Mouse (Mus musculus) stomach, embryonic 16.5 days (tissue): ENCODE data around the gene Trip12. TPM values are rescaled to one million over a fixed set of nuclear protein-coding genes. Genes with fewer than 3 reads are reported as not detected.
A peak's percentile ranks its signal among the peaks of the same experiment; 100 is the strongest.

Experiments
- ATAC-seq: fragments of 200-750 bp; cut with Nextera tagmentation; 2 replicates; pipeline ENCODE4 v1.8.0; 2017; ENCODE audit warnings: moderate number of reproducible peaks, moderate TSS enrichment; ENCODE audit not compliant: insufficient read depth, low FRiP score
- H3K27ac ChIP-seq: fragments of 300-500 bp; sonication (generic); 2 replicates; pipeline ENCODE4 v1.5.1; 2014; ENCODE audit warnings: low read length
- H3K27me3 ChIP-seq: fragments of 300-500 bp; sonication (generic); 2 replicates; pipeline ENCODE4 v1.6.1; 2014; ENCODE audit warnings: low read length, control low read depth, mixed read lengths; ENCODE audit not compliant: control insufficient read depth, insufficient read depth
- H3K36me3 ChIP-seq: fragments of 300-500 bp; sonication (generic); 2 replicates; pipeline ENCODE4 v1.6.1; 2014; ENCODE audit warnings: low read length; ENCODE audit not compliant: control insufficient read depth, insufficient read depth
- H3K4me1 ChIP-seq: fragments of 300-500 bp; sonication (generic); 2 replicates; pipeline ENCODE4 v1.6.1; 2014; ENCODE audit warnings: low read length, control low read depth, mixed read lengths; ENCODE audit not compliant: control insufficient read depth, insufficient read depth
- H3K4me2 ChIP-seq: fragments of 300-500 bp; sonication (generic); 2 replicates; pipeline ENCODE4 v1.6.1; 2014; ENCODE audit warnings: low read depth, low read length, mixed read lengths
- H3K4me3 ChIP-seq: fragments of 300-500 bp; sonication (generic); replicated peaks from 2 replicates; pipeline ENCODE4 v1.5.1; 2014; ENCODE audit warnings: mild to moderate bottlenecking, low read length
- H3K9ac ChIP-seq: fragments of 300-500 bp; sonication (generic); 2 replicates; pipeline ENCODE4 v1.6.1; 2014; ENCODE audit warnings: low read length
- H3K9me3 ChIP-seq: fragments of 300-500 bp; sonication (generic); replicated peaks from 2 replicates; pipeline ENCODE4 v1.6.1; 2016; ENCODE audit warnings: low read length, control low read depth; ENCODE audit not compliant: control insufficient read depth
- WGBS: fragments of 180-500 bp; shearing (Covaris S2); extraction: QIAGEN DNeasy Blood & Tissue Kit; methylation state at CpG from one replicate; pipeline ENCODE4 v1.1.7; 2014; 5-methylcytosine and 5-hydroxymethylcytosine counted together
- polyA plus RNA-seq: library from polyadenylated mRNA; unstranded; fragments of >200 nt; fragmentation: Nextera tagmentation; extraction: Ambion mirVana; gene quantifications from 2 replicates; pipeline ENCODE4 v1.2.1, GENCODE M21; 2015

Trip12 gene
- polyA plus RNA-seq, 1 experiment from 2014 or later: 61.1 TPM

DNA sequence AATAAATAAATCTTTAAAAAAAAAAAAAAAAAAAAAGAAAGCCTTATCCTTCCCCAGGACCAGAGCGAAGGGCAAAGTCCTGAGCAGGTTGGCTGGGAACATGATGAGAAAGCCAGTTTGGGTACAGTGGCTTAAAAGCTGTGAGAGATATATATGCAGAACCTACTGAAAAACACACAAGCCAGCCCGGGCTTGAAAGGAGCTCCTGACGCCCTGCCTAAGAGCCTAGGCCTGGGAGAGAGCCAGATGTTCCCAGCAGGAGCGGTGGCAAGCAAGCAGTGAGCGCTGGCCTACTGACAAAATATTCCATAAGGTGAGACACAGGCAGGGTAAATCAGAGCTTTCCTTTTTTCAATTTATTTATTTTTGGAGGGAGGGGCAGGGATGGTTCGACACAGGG lies 25.9 kb upstream of the Trip12 start:
- WGBS: 85% methylated on average over 6 of the region's 6 CpGs
- H3K4me2 ChIP-seq: no peak overlapping the region
- no peak overlapping the region for H3K9ac ChIP-seq
- no peaks in the 10 kb centered on the region; the same call in 1 of the 2 replicates for H3K4me1 ChIP-seq
- no peaks in the 10 kb centered on the region for H3K27me3 ChIP-seq
- no peak overlapping the region for H3K4me3 ChIP-seq
- H3K36me3 ChIP-seq: no peaks in the 10 kb centered on the region
- no peak overlapping the region for H3K27ac ChIP-seq
- no peaks in the 10 kb centered on the region for H3K9me3 ChIP-seq
- no peak for ATAC-seq

GRCm38 (mm10) chr1:84864645-84865044 lies 24.3 kb upstream of the Trip12 start:
- H3K9me3 ChIP-seq: no peaks in the 10 kb centered on the region
- H3K9ac ChIP-seq: no peak overlapping the region
- ATAC-seq: no peak

GRCm38 (mm10) chr1:84861255-84861630 lies 20.9 kb upstream of the Trip12 start:
- Histone ChIP-seq H3K4me2 (no peak overlapping the region), H3K27me3 (no peaks in the 10 kb centered on the region)

More at GRCm38 (mm10) chr1:84864645-84865044, 24.3 kb upstream of the Trip12 start:
- Histone ChIP-seq H3K4me3 (no peak overlapping the region), H3K36me3 (no peaks in the 10 kb centered on the region), H3K27ac (no peak overlapping the region), H3K27me3 (no peaks in the 10 kb centered on the region), H3K4me1 (no peaks in the 10 kb centered on the region; the same call in 1 of the 2 replicates), H3K4me2 (no peak overlapping the region)
- WGBS: 43% methylated on average over 2 of the region's 2 CpGs

DNA sequence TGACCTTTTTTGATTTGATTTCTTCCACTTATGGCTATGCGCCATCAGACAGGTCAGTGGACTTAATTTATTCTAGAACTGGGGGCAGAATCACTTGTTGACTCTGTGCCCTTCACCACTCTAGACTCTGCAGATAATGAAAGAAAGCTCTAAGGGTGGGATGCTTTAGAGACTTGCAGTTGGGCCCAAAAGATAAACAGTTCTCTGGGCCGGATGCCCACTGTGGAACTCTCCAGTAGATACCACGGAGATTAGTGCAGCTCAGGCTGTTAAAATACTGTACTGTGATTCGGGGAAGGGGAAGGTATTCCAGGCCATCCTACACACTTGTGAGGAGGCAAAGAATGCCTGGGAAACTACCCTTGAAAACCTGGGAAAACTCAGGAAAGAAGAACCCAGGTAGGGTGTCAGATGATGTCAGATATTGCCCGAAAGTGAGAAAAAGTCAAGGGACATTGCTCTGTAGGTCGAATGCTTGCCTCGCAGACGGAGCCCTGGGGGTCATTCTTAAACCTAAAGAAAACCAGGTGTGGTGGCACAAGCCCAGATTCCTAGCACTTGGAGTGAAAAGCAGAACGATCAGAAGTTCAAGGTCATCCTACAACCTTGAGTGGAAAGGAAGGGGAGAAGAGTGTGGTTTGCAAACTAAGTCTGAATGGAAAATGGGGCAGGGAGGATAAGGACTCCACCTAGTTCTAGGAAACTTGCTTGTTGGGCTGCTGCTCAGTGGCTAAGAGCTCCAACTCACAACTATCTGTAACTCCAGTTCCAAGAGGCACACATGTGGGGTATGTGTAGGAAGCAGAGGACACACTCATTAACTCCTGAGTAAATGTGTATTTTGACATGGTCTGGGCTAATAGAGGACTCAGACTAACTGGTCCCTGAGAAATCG lies 20.3 kb upstream of the Trip12 start:
- Histone ChIP-seq H3K4me1 (no peaks in the 10 kb centered on the region), H3K27me3 (no peaks in the 10 kb centered on the region), H3K9me3 (no peaks in the 10 kb centered on the region), H3K9ac (no peak overlapping the region), H3K4me3 (no peak overlapping the region), H3K4me2 (no peak overlapping the region), H3K27ac (no peak overlapping the region), H3K36me3 (no peaks in the 10 kb centered on the region)
- no peak for ATAC-seq
- 66% methylated on average over 10 of the region's 10 CpGs for WGBS

More at GRCm38 (mm10) chr1:84861255-84861630, 20.9 kb upstream of the Trip12 start:
- Histone ChIP-seq H3K4me3 (no peak overlapping the region), H3K9ac (no peak overlapping the region), H3K36me3 (no peaks in the 10 kb centered on the region), H3K27ac (no peak overlapping the region), H3K4me1 (no peaks in the 10 kb centered on the region), H3K9me3 (no peaks in the 10 kb centered on the region)
- WGBS: 73% methylated on average over 1 of the region's 1 CpGs
- ATAC-seq: no peak

- Histone ChIP-seq H3K27me3 (no peaks in the 10 kb centered on the region), H3K4me2 (no peak overlapping the region), H3K9me3 (no peaks in the 10 kb centered on the region), H3K4me3 (no peak overlapping the region), H3K36me3 (no peaks in the 10 kb centered on the region), H3K9ac (no peak overlapping the region), H3K4me1 (no peaks in the 10 kb centered on the region), H3K27ac (no peak overlapping the region)
- ATAC-seq: no peak
- WGBS: 84% methylated on average over 6 of the region's 6 CpGs
Measured at GRCm38 (mm10) chr1:84859597-84859996, 19.3 kb upstream of the Trip12 start.

GRCm38 (mm10) chr1:84855756-84856155 lies 15.4 kb upstream of the Trip12 start:
- Histone ChIP-seq H3K9me3 (no peaks in the 10 kb centered on the region), H3K27ac (no peak overlapping the region), H3K4me2 (no peak overlapping the region), H3K4me1 (no peaks in the 10 kb centered on the region), H3K9ac (no peak overlapping the region), H3K27me3 (no peaks in the 10 kb centered on the region), H3K36me3 (no peaks in the 10 kb centered on the region), H3K4me3 (no peak overlapping the region)
- 39% methylated on average over 2 of the region's 2 CpGs for WGBS
- ATAC-seq: no peak

DNA sequence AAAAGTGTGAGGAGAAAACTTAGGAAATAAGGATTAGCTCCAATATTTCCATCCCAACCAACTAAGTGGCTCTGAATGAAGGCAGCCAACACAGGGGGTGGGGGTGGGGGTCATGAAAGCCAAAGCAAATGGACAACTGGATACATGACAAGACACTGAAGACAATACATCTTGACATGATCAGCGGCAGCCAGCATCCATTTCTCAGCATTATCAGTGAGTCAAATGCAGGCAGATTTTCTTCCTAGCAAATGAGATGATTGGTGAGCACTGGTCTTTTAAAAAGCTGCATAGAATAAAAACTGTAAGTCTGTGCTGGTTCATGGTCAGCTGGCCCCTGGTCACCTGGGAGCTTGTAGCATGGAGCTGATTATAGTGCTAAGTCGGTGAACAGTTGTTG lies 14.7 kb upstream of the Trip12 start:
- Histone ChIP-seq H3K27ac (no peak overlapping the region), H3K4me2 (no peak overlapping the region), H3K27me3 (no peaks in the 10 kb centered on the region), H3K9me3 (no peaks in the 10 kb centered on the region), H3K4me3 (no peak overlapping the region), H3K4me1 (no peaks in the 10 kb centered on the region), H3K9ac (no peak overlapping the region), H3K36me3 (no peaks in the 10 kb centered on the region)
- 73% methylated on average over 2 of the region's 2 CpGs for WGBS
- no peak for ATAC-seq

DNA sequence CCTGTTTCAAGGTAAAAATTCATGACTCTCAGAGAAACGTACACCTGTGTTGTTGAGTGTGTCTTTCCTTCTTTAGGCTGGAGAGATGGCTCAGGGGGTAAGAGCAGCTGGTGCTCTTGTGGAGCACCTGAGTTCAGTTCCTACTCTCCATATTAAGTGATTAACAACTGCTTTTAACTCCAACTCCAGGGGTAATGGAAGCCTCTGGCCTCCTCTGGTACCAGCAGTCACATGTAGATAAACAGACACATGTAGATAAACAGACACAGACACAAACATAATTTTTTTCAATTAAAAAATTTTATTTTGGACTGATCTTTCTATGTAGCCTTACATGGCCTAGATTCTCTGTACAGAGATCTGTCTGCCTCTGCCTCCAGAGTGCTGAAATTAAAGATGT lies 13.4 kb upstream of the Trip12 start:
- H3K9me3 ChIP-seq: no peaks in the 10 kb centered on the region
- no peaks in the 10 kb centered on the region for H3K27me3 ChIP-seq
- 88% methylated on average over 1 of the region's 1 CpGs for WGBS
- H3K36me3 ChIP-seq: no peaks in the 10 kb centered on the region
- H3K4me1 ChIP-seq: no peaks in the 10 kb centered on the region
- no peak overlapping the region for H3K4me2 ChIP-seq
- no peak overlapping the region for H3K4me3 ChIP-seq
- no peak for ATAC-seq
- no peak overlapping the region for H3K9ac ChIP-seq
- no peak overlapping the region for H3K27ac ChIP-seq

- Histone ChIP-seq H3K27ac (no peak overlapping the region), H3K36me3 (no peaks in the 10 kb centered on the region), H3K9me3 (no peaks in the 10 kb centered on the region), H3K9ac (no peak overlapping the region), H3K4me2 (no peak overlapping the region), H3K4me1 (no peaks in the 10 kb centered on the region), H3K4me3 (no peak overlapping the region), H3K27me3 (no peaks in the 10 kb centered on the region)
- 31% methylated on average over 9 of the region's 9 CpGs for WGBS
- peak; percentile 63; the same call in 1 of the 2 replicates for ATAC-seq
Measured at GRCm38 (mm10) chr1:84851512-84852235, 11.4 kb upstream of the Trip12 start.
